Mouse (Mus musculus) olfactory bulb, adult 2 months (tissue): ENCODE data around the gene Oat.

ENCODE experiments used
- CTCF ChIP-seq: fragments of 200-500 bp; IDR thresholded peaks from 2 replicates; pipeline ENCODE4 v1.5.1; 2012; ENCODE audit warnings: low read depth, mild to moderate bottlenecking, low read length, moderate library complexity; ENCODE audit not compliant: insufficient read depth
- POLR2A ChIP-seq: fragments of 200-500 bp; IDR thresholded peaks from 2 replicates; pipeline ENCODE4 v1.6.1; 2012; ENCODE audit warnings: mild to moderate bottlenecking, low read depth, low read length, moderate library complexity; ENCODE audit not compliant: insufficient read depth

DNA sequence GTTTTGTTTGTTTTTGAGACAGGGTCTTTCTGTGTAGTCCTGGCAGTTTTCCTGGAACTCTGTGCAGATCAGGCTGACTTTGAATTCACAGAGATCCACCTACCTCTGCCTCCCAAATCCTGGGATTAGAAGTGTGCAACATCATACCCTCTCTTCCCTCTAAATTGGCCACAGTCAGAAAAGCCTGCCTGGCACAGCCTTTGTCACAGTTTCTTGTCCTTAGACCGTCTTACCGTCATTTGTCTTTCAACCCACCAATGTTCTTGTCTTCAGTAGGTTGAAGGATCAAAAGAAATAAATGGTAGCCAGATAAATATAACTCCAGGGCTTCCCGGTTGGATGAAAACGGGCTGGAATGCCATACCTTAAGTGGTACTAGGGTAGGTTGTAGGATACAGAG lies 28.5 kb upstream of the Oat start:
- TF ChIP-seq POLR2A (no peak), CTCF (no peak)
